ENCODE assay signal across 9 mouse cellular contexts in the genomic region with DNA sequence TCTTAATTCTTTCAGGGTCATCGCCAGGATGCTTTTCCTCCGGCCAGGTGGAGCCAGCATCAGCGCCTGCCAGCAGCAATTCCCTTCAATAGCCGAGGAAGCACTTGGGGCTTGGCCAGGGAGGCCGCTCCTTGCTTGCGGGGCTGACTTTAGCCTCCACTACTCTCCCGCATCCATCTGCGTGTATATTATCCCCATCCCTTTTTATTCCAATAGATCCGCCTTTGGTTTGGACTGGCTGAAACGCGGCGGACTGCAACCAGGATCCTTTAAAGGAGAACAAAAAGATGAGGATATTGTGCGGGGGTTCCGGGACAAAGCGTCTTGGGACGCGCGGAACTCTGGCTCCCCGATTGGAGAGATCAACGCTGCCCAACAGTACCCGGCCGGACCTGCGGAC.
DNase-seq lines count a peak whose midpoint lies in the region; ATAC-seq and TF ChIP-seq lines count a peak whose summit lies in the region.
"Had no signal": no experiment of that assay in that cellular context is flagged by ENCODE, and none has a peak within 500 bp of the region (broad histone marks: within the 10 kb centered on the region; RNA-seq: fewer than 3 reads in every experiment).

No protein-coding gene starts in this region.

- H3K4me2 ChIP-seq in hindbrain, embryonic 14.5 days (replicated peaks) = peak overlapping the region; percentile 100
- H3K4me2 ChIP-seq in neural tube, embryonic 12.5 days (replicated peaks) = peak overlapping the region; percentile 80

- H3K27me3 ChIP-seq in hindbrain, embryonic 14.5 days (ENCODE audit: control insufficient read depth, insufficient read depth, low read length) = no peaks in the 10 kb centered on the region
- peaks cover 4% of the 10 kb centered on the region; the same call in 1 of the 2 replicates for H3K27me3 ChIP-seq in neural tube, embryonic 12.5 days (replicated peaks)

- peaks cover 39% of the 10 kb centered on the region for H3K36me3 ChIP-seq in hindbrain, embryonic 14.5 days (replicated peaks; ENCODE audit: control insufficient read depth, insufficient read depth)
- peaks cover 12% of the 10 kb centered on the region; the same call in 1 of the 2 replicates for H3K36me3 ChIP-seq in neural tube, embryonic 12.5 days
- H3K36me3 ChIP-seq: lung, embryonic 15.5 days had no signal

- no peak for DNase-seq in layer of hippocampus, adult 2 months (ENCODE audit: low spot score in 2 of 2)
- no peak for DNase-seq in layer of hippocampus, adult 11-12 months (ENCODE audit: low spot score)
- DNase-seq in cerebellum, postnatal 25 days = peak; percentile 78 to 86
- DNase-seq in hindbrain, embryonic 14.5 days (ENCODE audit: low spot score) = no peak
- no peak for DNase-seq in right cerebral cortex, adult 18-20 months
- no peak for DNase-seq in retina, embryonic 14.5 days (ENCODE audit: low spot score)
- DNase-seq in ovary, postnatal 14 days (ENCODE audit: low spot score) = no peak

- WGBS in hindbrain, embryonic 14.5 days = under 1% methylated on average over 23 of the region's 23 CpGs
- under 1% methylated on average over 23 of the region's 23 CpGs for WGBS in neural tube, embryonic 12.5 days

- H3K9me3 ChIP-seq in hindbrain, embryonic 14.5 days (ENCODE audit: control insufficient read depth, low read length) = no peaks in the 10 kb centered on the region
- no peaks in the 10 kb centered on the region for H3K9me3 ChIP-seq in neural tube, embryonic 12.5 days
- H3K9me3 ChIP-seq: lung, embryonic 15.5 days had no signal

- peak overlapping the region; percentile 100 for H3K9ac ChIP-seq in hindbrain, embryonic 14.5 days
- peak overlapping the region; percentile 99 for H3K9ac ChIP-seq in neural tube, embryonic 12.5 days
- H3K9ac ChIP-seq: lung, embryonic 15.5 days had no signal

- no peak for TF ChIP-seq CTCF in layer of hippocampus, adult 2 months (conservative IDR thresholded peaks at IDR 0.05)

- H3K4me1 ChIP-seq in hindbrain, embryonic 14.5 days (replicated peaks; ENCODE audit: control insufficient read depth, insufficient read depth, low read length) = peaks cover 37% of the 10 kb centered on the region
- peaks cover 40% of the 10 kb centered on the region for H3K4me1 ChIP-seq in neural tube, embryonic 12.5 days

- peak overlapping the region; percentile 97 for H3K27ac ChIP-seq in layer of hippocampus, adult 2 months
- H3K27ac ChIP-seq in hindbrain, embryonic 14.5 days = peak overlapping the region; percentile 100
- peak overlapping the region; percentile 97 for H3K27ac ChIP-seq in neural tube, embryonic 12.5 days
- H3K27ac ChIP-seq: lung, embryonic 15.5 days had no signal

- ATAC-seq in hindbrain, embryonic 14.5 days (ENCODE audit: low FRiP score) = no peak
- ATAC-seq in neural tube, embryonic 12.5 days (ENCODE audit: low FRiP score, low read depth) = no peak

- peak overlapping the region; percentile 80 for H3K4me3 ChIP-seq in layer of hippocampus, adult 2 months
- H3K4me3 ChIP-seq in hindbrain, embryonic 14.5 days (replicated peaks; ENCODE audit: low read length) = peak overlapping the region; percentile 68
- H3K4me3 ChIP-seq in neural tube, embryonic 12.5 days = peak overlapping the region; percentile 60

Comparison
In these comparisons a context has a peak if more than half of its experiments do, and no peak if none do; other contexts are left out.
1. DNase-seq: peak in cerebellum, postnatal 25 days (2 of 2); none in layer of hippocampus, adult 2 months (0 of 2), layer of hippocampus, adult 11-12 months (single experiment), hindbrain, embryonic 14.5 days (single experiment), right cerebral cortex, adult 18-20 months (single experiment), retina, embryonic 14.5 days (single experiment) and ovary, postnatal 14 days (single experiment).
2. Peak in every context shown above with its lines, with median percentiles within 50 percentile points of each other: H3K27ac ChIP-seq and H3K4me3 ChIP-seq.